Mouse (Mus musculus): ENCODE measurements around the gene Zfp599.

GRCm38 (mm10) chr9:22213785-22214194 lies 45.9 kb downstream of the Zfp599 start:
- no peak for TF ChIP-seq POLR2A (IDR thresholded peaks at IDR 0.05; ENCODE audit: borderline replicate concordance, extremely low read depth, insufficient read depth, insufficient read length, poor library complexity, severe bottlenecking)
- TF ChIP-seq CTCF (IDR thresholded peaks at IDR 0.05; ENCODE audit: borderline replicate concordance, extremely low read depth, insufficient read depth, insufficient read length), result no peak
